Mouse (Mus musculus): ENCODE results near the gene Gsg1. TPM values are rescaled to one million over a fixed set of nuclear protein-coding genes. Genes with fewer than 3 reads are reported as not detected.

Gene Gsg1
- total and polyA plus RNA-seq, 2 experiments = 0.16 TPM; not detected in 1

- H3K4me1 ChIP-seq (ENCODE audit: control insufficient read depth, insufficient read depth, low read length) = no peaks in the 10 kb centered on the region
- no peak overlapping the region for H3K9ac ChIP-seq (ENCODE audit: low read depth, low read length)
- no peaks in the 10 kb centered on the region for H3K27me3 ChIP-seq (ENCODE audit: control insufficient read depth, insufficient read depth, low read length)
- no peaks in the 10 kb centered on the region for H3K36me3 ChIP-seq (ENCODE audit: control insufficient read depth, insufficient read depth, low read length)
- TF ChIP-seq POLR2A (IDR thresholded peaks at IDR 0.05; ENCODE audit: extremely low read depth, insufficient read depth, low read length) = no peak
- TF ChIP-seq CTCF (IDR thresholded peaks at IDR 0.05; ENCODE audit: low read depth, low read length) = no peak
- no peak for DNase-seq (ENCODE audit: extremely low read depth, low read depth, low spot score)
- WGBS = 17% methylated on average over 16 of the region's 16 CpGs
- H3K27ac ChIP-seq (replicated peaks; ENCODE audit: insufficient read depth, low read depth, low read length) = no peak overlapping the region
- H3K4me3 ChIP-seq (ENCODE audit: insufficient read depth, low read depth, low read length) = no peak overlapping the region
- H3K79me2 ChIP-seq (ENCODE audit: control insufficient read depth, insufficient read depth, low read length) = no peaks in the 10 kb centered on the region
These were observed 1.4 kb downstream of the Gsg1 start for GRCm38 (mm10) chr6:135252728-135253077.

GRCm38 (mm10) chr6:135251849-135252727 lies 2.1 kb downstream of the Gsg1 start:
- no peak overlapping the region for H3K27ac ChIP-seq (replicated peaks; ENCODE audit: insufficient read depth, low read depth, low read length)
- H3K4me1 ChIP-seq (ENCODE audit: control insufficient read depth, insufficient read depth, low read length) = no peaks in the 10 kb centered on the region
- WGBS = 59% methylated on average over 24 of the region's 24 CpGs
- no peaks in the 10 kb centered on the region for H3K79me2 ChIP-seq (ENCODE audit: control insufficient read depth, insufficient read depth, low read length)
- H3K4me3 ChIP-seq (ENCODE audit: insufficient read depth, low read depth, low read length) = no peak overlapping the region
- H3K36me3 ChIP-seq (ENCODE audit: control insufficient read depth, insufficient read depth, low read length) = no peaks in the 10 kb centered on the region
- H3K9ac ChIP-seq (ENCODE audit: low read depth, low read length) = no peak overlapping the region
- no peak for TF ChIP-seq POLR2A (IDR thresholded peaks at IDR 0.05; ENCODE audit: extremely low read depth, insufficient read depth, low read length)
- no peaks in the 10 kb centered on the region for H3K27me3 ChIP-seq (ENCODE audit: control insufficient read depth, insufficient read depth, low read length)
- no peak for DNase-seq (ENCODE audit: extremely low read depth, low read depth, low spot score)

GRCm38 (mm10) chr6:135250926-135251699 lies 3.0 kb downstream of the Gsg1 start:
- no peaks in the 10 kb centered on the region for H3K36me3 ChIP-seq (ENCODE audit: control insufficient read depth, insufficient read depth, low read length)
- H3K9ac ChIP-seq (ENCODE audit: low read depth, low read length) = no peak overlapping the region
- H3K27me3 ChIP-seq (ENCODE audit: control insufficient read depth, insufficient read depth, low read length) = no peaks in the 10 kb centered on the region
- 65% methylated on average over 19 of the region's 19 CpGs for WGBS
- no peak overlapping the region for H3K4me3 ChIP-seq (ENCODE audit: insufficient read depth, low read depth, low read length)
- H3K27ac ChIP-seq (replicated peaks; ENCODE audit: insufficient read depth, low read depth, low read length) = no peak overlapping the region
- H3K79me2 ChIP-seq (ENCODE audit: control insufficient read depth, insufficient read depth, low read length) = no peaks in the 10 kb centered on the region
- TF ChIP-seq CTCF (IDR thresholded peaks at IDR 0.05; ENCODE audit: low read depth, low read length) (no peak), POLR2A (IDR thresholded peaks at IDR 0.05; ENCODE audit: extremely low read depth, insufficient read depth, low read length) (no peak)
- no peak for DNase-seq (ENCODE audit: extremely low read depth, low read depth, low spot score)
- H3K4me1 ChIP-seq (ENCODE audit: control insufficient read depth, insufficient read depth, low read length) = no peaks in the 10 kb centered on the region

GRCm38 (mm10) chr6:135249846-135250531 lies 4.2 kb downstream of the Gsg1 start:
- Histone ChIP-seq H3K4me1 (ENCODE audit: control insufficient read depth, insufficient read depth, low read length) (no peaks in the 10 kb centered on the region), H3K36me3 (ENCODE audit: control insufficient read depth, insufficient read depth, low read length) (no peaks in the 10 kb centered on the region), H3K9ac (ENCODE audit: low read depth, low read length) (no peak overlapping the region), H3K27me3 (ENCODE audit: control insufficient read depth, insufficient read depth, low read length) (no peaks in the 10 kb centered on the region), H3K27ac (replicated peaks; ENCODE audit: insufficient read depth, low read depth, low read length) (no peak overlapping the region), H3K4me3 (ENCODE audit: insufficient read depth, low read depth, low read length) (no peak overlapping the region), H3K79me2 (ENCODE audit: control insufficient read depth, insufficient read depth, low read length) (no peaks in the 10 kb centered on the region)
- 51% methylated on average over 19 of the region's 19 CpGs for WGBS
- peak; percentile 27 for DNase-seq (ENCODE audit: extremely low read depth, low read depth, low spot score)
- TF ChIP-seq CTCF (IDR thresholded peaks at IDR 0.05; ENCODE audit: low read depth, low read length) (peak; percentile 69; the same call in 1 of the 2 replicates), POLR2A (IDR thresholded peaks at IDR 0.05; ENCODE audit: extremely low read depth, insufficient read depth, low read length) (no peak)

- H3K27me3 ChIP-seq (ENCODE audit: control insufficient read depth, insufficient read depth, low read length) = no peaks in the 10 kb centered on the region
- no peak overlapping the region for H3K4me3 ChIP-seq (ENCODE audit: insufficient read depth, low read depth, low read length)
- TF ChIP-seq CTCF (IDR thresholded peaks at IDR 0.05; ENCODE audit: low read depth, low read length) (no peak), POLR2A (IDR thresholded peaks at IDR 0.05; ENCODE audit: extremely low read depth, insufficient read depth, low read length) (no peak)
- DNase-seq (ENCODE audit: extremely low read depth, low read depth, low spot score) = no peak
- no peak overlapping the region for H3K9ac ChIP-seq (ENCODE audit: low read depth, low read length)
- WGBS = 60% methylated on average over 6 of the region's 6 CpGs
- no peaks in the 10 kb centered on the region for H3K79me2 ChIP-seq (ENCODE audit: control insufficient read depth, insufficient read depth, low read length)
- no peaks in the 10 kb centered on the region for H3K36me3 ChIP-seq (ENCODE audit: control insufficient read depth, insufficient read depth, low read length)
- H3K27ac ChIP-seq (replicated peaks; ENCODE audit: insufficient read depth, low read depth, low read length) = no peak overlapping the region
- no peaks in the 10 kb centered on the region for H3K4me1 ChIP-seq (ENCODE audit: control insufficient read depth, insufficient read depth, low read length)
These were observed 6.3 kb downstream of the Gsg1 start for GRCm38 (mm10) chr6:135247861-135248260.

Data from liver, adult 2 months (tissue).